Mouse (Mus musculus): Measurements from ENCODE around the gene Pla2g6. TPM values are rescaled to one million over a fixed set of nuclear protein-coding genes. Genes with fewer than 3 reads are reported as not detected.
A peak's percentile ranks its signal among the peaks of the same experiment; 100 is the strongest.

Gene Pla2g6
- total RNA-seq (2021), result 10 to 100 TPM; 15.2 to 16.1 TPM
- long read RNA-seq, experiment 1, partial matches to known transcripts, result 5 of 12 reads
- long read RNA-seq, experiment 1, other reads (novel, unspliced or antisense), result 3 of 12 reads
- long read RNA-seq, experiment 2, transcript Pla2g6-203 (17 exons, 2,943 nt), result major isoform, 5 of 12 reads
- long read RNA-seq, experiment 2, partial matches to known transcripts, result 2 of 12 reads
- long read RNA-seq, experiment 2, other reads (novel, unspliced or antisense), result 3 of 12 reads

GRCm38 (mm10) chr15:79328058-79328938 is at the start of gene Pla2g6:
Gene Pla2g6 (minus strand): TSS chr15:79328390.
- intact Hi-C loops (cut with DNase I), result no loop called here
- DNase-seq, result peak; percentile 97 to 99

- intact Hi-C loops (cut with DNase I), result loop anchor here (5.0 kb wide), 1 partner anchor 90 kb away; no protein-coding TSS in a partner anchor
- DNase-seq, result peak; percentile 69 to 76
Measured at GRCm38 (mm10) chr15:79377681-79378080, 49.5 kb upstream of the Pla2g6 start.

GRCm38 (mm10) chr15:79374760-79375159 is 46.6 kb upstream of the Pla2g6 start:
- intact Hi-C loops (cut with DNase I), result loop anchor here (5.0 kb wide), 1 partner anchor 93 kb away; no protein-coding TSS in a partner anchor
- DNase-seq, result no peak

- no peak for DNase-seq
Measured at GRCm38 (mm10) chr15:79370281-79370843, 42.2 kb upstream of the Pla2g6 start.

GRCm38 (mm10) chr15:79369452-79370280 is 41.5 kb upstream of the Pla2g6 start:
- intact Hi-C loops (cut with DNase I), result no loop called here
- no peak for DNase-seq

More at GRCm38 (mm10) chr15:79370281-79370843, 42.2 kb upstream of the Pla2g6 start:
- intact Hi-C loops (cut with DNase I), result no loop called here

- intact Hi-C loops (cut with DNase I), result no loop called here
- DNase-seq, result no peak
Measured at GRCm38 (mm10) chr15:79368861-79369440, 40.8 kb upstream of the Pla2g6 start.

- intact Hi-C loops (cut with DNase I), result no loop called here
- peak; percentile 72 to 73 for DNase-seq
Measured at GRCm38 (mm10) chr15:79368313-79368811, 40.2 kb upstream of the Pla2g6 start.

GRCm38 (mm10) chr15:79366402-79366801 is 38.2 kb upstream of the Pla2g6 start:
- no peak for DNase-seq
- intact Hi-C loops (cut with DNase I), result no loop called here

- intact Hi-C loops (cut with DNase I), result no loop called here
- no peak for DNase-seq
Measured at GRCm38 (mm10) chr15:79365068-79365467, 36.9 kb upstream of the Pla2g6 start.

- intact Hi-C loops (cut with DNase I), result no loop called here
- DNase-seq, result no peak
Measured at GRCm38 (mm10) chr15:79364120-79364519, 35.9 kb upstream of the Pla2g6 start.

- intact Hi-C loops (cut with DNase I), result no loop called here
- DNase-seq, result no peak
Measured at GRCm38 (mm10) chr15:79361023-79361422, 32.8 kb upstream of the Pla2g6 start.

- no peak for DNase-seq
- intact Hi-C loops (cut with DNase I), result no loop called here
Measured at GRCm38 (mm10) chr15:79360371-79360770, 32.2 kb upstream of the Pla2g6 start.

GRCm38 (mm10) chr15:79359954-79360353 is 31.8 kb upstream of the Pla2g6 start:
- intact Hi-C loops (cut with DNase I), result no loop called here
- no peak for DNase-seq

- intact Hi-C loops (cut with DNase I), result no loop called here
- DNase-seq, result no peak
Measured at GRCm38 (mm10) chr15:79357974-79358690, 29.9 kb upstream of the Pla2g6 start.

GRCm38 (mm10) chr15:79357036-79357911 is 29.1 kb upstream of the Pla2g6 start:
- DNase-seq, result peak in 1 of 2 experiments; percentile 44
- intact Hi-C loops (cut with DNase I), result no loop called here

GRCm38 (mm10) chr15:79356481-79356880 is 28.3 kb upstream of the Pla2g6 start:
- no peak for DNase-seq
- intact Hi-C loops (cut with DNase I), result no loop called here

- DNase-seq, result no peak
- intact Hi-C loops (cut with DNase I), result no loop called here
Measured at GRCm38 (mm10) chr15:79354619-79355018, 26.4 kb upstream of the Pla2g6 start.

GRCm38 (mm10) chr15:79353690-79354305 is 25.6 kb upstream of the Pla2g6 start:
- no peak for DNase-seq
- intact Hi-C loops (cut with DNase I), result no loop called here

Data from gastrocnemius, postnatal 36 days (tissue).